Mouse (Mus musculus) lung, postnatal 0 days (tissue): ENCODE data around the gene Fbxo27. TPM values are rescaled to one million over a fixed set of nuclear protein-coding genes. Genes with fewer than 3 reads are reported as not detected.
"Not testable (repeated sequence)": the region's sequence is repeated elsewhere in the genome, so short reads cannot be mapped to it uniquely, and the experiment has no call there.

Experiments used
- ATAC-seq: fragments of 200-750 bp; cut with Nextera tagmentation; 2 replicates; pipeline ENCODE4 v1.8.0; 2017; ENCODE audit warnings: moderate library complexity
- DNase-seq: peaks from one replicate; pipeline ENCODE4 v3.0.0-alpha.2; 2016; ENCODE audit warnings: low spot score
- H3K27ac ChIP-seq: fragments of 300-500 bp; sonication (generic); 2 replicates; pipeline ENCODE4 v1.5.1; 2014; ENCODE audit warnings: antibody characterized with exemption, mild to moderate bottlenecking, low read length, mixed read lengths
- H3K27me3 ChIP-seq: fragments of 300-500 bp; sonication (generic); replicated peaks from 2 replicates; pipeline ENCODE4 v1.6.1; 2014; ENCODE audit warnings: low read length, mixed read lengths; ENCODE audit not compliant: insufficient read depth
- H3K36me3 ChIP-seq: fragments of 300-500 bp; sonication (generic); 2 replicates; pipeline ENCODE4 v1.6.1; 2014; ENCODE audit warnings: low read length, mixed read lengths; ENCODE audit not compliant: insufficient read depth
- H3K4me1 ChIP-seq: fragments of 300-500 bp; sonication (generic); 2 replicates; pipeline ENCODE4 v1.6.1; 2014; ENCODE audit warnings: antibody characterized with exemption, low read depth, low read length, mixed read lengths; ENCODE audit not compliant: insufficient read depth
- H3K4me2 ChIP-seq: fragments of 300-500 bp; sonication (generic); replicated peaks from 2 replicates; pipeline ENCODE4 v1.6.1; 2014; ENCODE audit warnings: low read depth, mild to moderate bottlenecking, low read length, moderate library complexity, mixed read lengths
- H3K4me3 ChIP-seq: fragments of 300-500 bp; sonication (generic); 2 replicates; pipeline ENCODE4 v1.5.1; 2014; ENCODE audit warnings: low read depth, low read length
- H3K9ac ChIP-seq: fragments of 300-500 bp; sonication (generic); replicated peaks from 2 replicates; pipeline ENCODE4 v1.6.1; 2014; ENCODE audit warnings: low read depth, mild to moderate bottlenecking
- H3K9me3 ChIP-seq: fragments of 300-500 bp; sonication (generic); 2 replicates; pipeline ENCODE4 v1.6.1; 2016; ENCODE audit warnings: low read length, mixed read lengths
- CTCF ChIP-seq: IDR thresholded peaks from 2 replicates; pipeline ENCODE4 v1.5.1; 2016; ENCODE audit warnings: antibody characterized with exemption, mild to moderate bottlenecking
- EP300 ChIP-seq: IDR thresholded peaks from 2 replicates; pipeline ENCODE4 v1.6.1; 2016; ENCODE audit warnings: antibody characterized with exemption, mild to moderate bottlenecking, control low read depth
- WGBS: fragments of 180-500 bp; shearing (Covaris S2); extraction: QIAGEN DNeasy Blood & Tissue Kit; methylation state at CpG from one replicate; pipeline ENCODE4 v1.1.7; 2014; 5-methylcytosine and 5-hydroxymethylcytosine counted together
- polyA plus RNA-seq: library from polyadenylated mRNA; unstranded; fragments of >200 nt; fragmentation: Nextera tagmentation; extraction: Ambion mirVana; gene quantifications from 2 replicates; pipeline ENCODE4 v1.2.1, GENCODE M21; 2015

The Fbxo27 gene
- polyA plus RNA-seq, 1 experiment from 2014 or later, result 2.8 TPM

- H3K27ac ChIP-seq, result no peak overlapping the region
- no peak for TF ChIP-seq CTCF
- no peak for TF ChIP-seq EP300
- no peak overlapping the region for H3K4me3 ChIP-seq
- 0 out of 2 replicates have a peak overlapping the region, but pooled peaks have one; percentile 22 for H3K4me2 ChIP-seq
- peak; percentile 35 for DNase-seq
- 15% methylated on average over 15 of the region's 15 CpGs for WGBS
- ATAC-seq, result no peak
- no peaks in the 10 kb centered on the region for H3K4me1 ChIP-seq
- no peak overlapping the region for H3K9ac ChIP-seq
- H3K27me3 ChIP-seq, result no peaks in the 10 kb centered on the region
- H3K9me3 ChIP-seq, result no peaks in the 10 kb centered on the region
- H3K36me3 ChIP-seq, result no peaks in the 10 kb centered on the region
Observed at GRCm38 (mm10) chr7:28665620-28666579, 26.7 kb upstream of the Fbxo27 start.

- H3K4me3 ChIP-seq, result no peak overlapping the region
- H3K9me3 ChIP-seq, result no peaks in the 10 kb centered on the region
- no peak overlapping the region for H3K9ac ChIP-seq
- no peak for TF ChIP-seq CTCF
- TF ChIP-seq EP300, result no peak
- peak; percentile 29 for DNase-seq
- no peaks in the 10 kb centered on the region for H3K4me1 ChIP-seq
- H3K4me2 ChIP-seq, result no peak overlapping the region
- H3K27me3 ChIP-seq, result no peaks in the 10 kb centered on the region
- WGBS, result 43% methylated on average over 4 of the region's 4 CpGs
- ATAC-seq, result no peak
- no peak overlapping the region for H3K27ac ChIP-seq
- no peaks in the 10 kb centered on the region for H3K36me3 ChIP-seq
Observed at GRCm38 (mm10) chr7:28671172-28671571, 21.5 kb upstream of the Fbxo27 start.

GRCm38 (mm10) chr7:28672276-28672675, 20.4 kb upstream of the Fbxo27 start:
- no peaks in the 10 kb centered on the region for H3K27me3 ChIP-seq
- no peak overlapping the region for H3K9ac ChIP-seq
- no peak for ATAC-seq
- no peak for TF ChIP-seq CTCF
- H3K9me3 ChIP-seq, result no peaks in the 10 kb centered on the region
- H3K4me2 ChIP-seq, result no peak overlapping the region
- no peak overlapping the region for H3K4me3 ChIP-seq
- H3K36me3 ChIP-seq, result no peaks in the 10 kb centered on the region
- no peak overlapping the region for H3K27ac ChIP-seq
- 81% methylated on average over 5 of the region's 5 CpGs for WGBS
- DNase-seq, result no peak
- H3K4me1 ChIP-seq, result no peaks in the 10 kb centered on the region

GRCm38 (mm10) chr7:28672786-28673185, 19.9 kb upstream of the Fbxo27 start:
- not testable (repeated sequence) for H3K27me3 ChIP-seq, ATAC-seq, H3K4me2 ChIP-seq, H3K9ac ChIP-seq, H3K27ac ChIP-seq, H3K36me3 ChIP-seq, H3K4me3 ChIP-seq, DNase-seq, H3K4me1 ChIP-seq, H3K9me3 ChIP-seq
- 59% methylated on average over 5 of the region's 5 CpGs for WGBS

- no peak overlapping the region for H3K4me3 ChIP-seq
- ATAC-seq (no peak), DNase-seq (no peak)
- no peak overlapping the region for H3K4me2 ChIP-seq
- no peak overlapping the region for H3K9ac ChIP-seq
- no peaks in the 10 kb centered on the region for H3K4me1 ChIP-seq
- no peaks in the 10 kb centered on the region for H3K27me3 ChIP-seq
- H3K27ac ChIP-seq, result no peak overlapping the region
- WGBS, result 69% methylated on average over 9 of the region's 9 CpGs
- H3K9me3 ChIP-seq, result no peaks in the 10 kb centered on the region
- TF ChIP-seq CTCF (no peak), EP300 (no peak)
- H3K36me3 ChIP-seq, result no peaks in the 10 kb centered on the region
Observed at GRCm38 (mm10) chr7:28674994-28675393, 17.7 kb upstream of the Fbxo27 start.

GRCm38 (mm10) chr7:28675746-28676145, 16.9 kb upstream of the Fbxo27 start:
- Histone ChIP-seq H3K4me1 (no peaks in the 10 kb centered on the region), H3K9me3 (no peaks in the 10 kb centered on the region), H3K4me2 (no peak overlapping the region), H3K36me3 (no peaks in the 10 kb centered on the region), H3K27ac (no peak overlapping the region), H3K9ac (no peak overlapping the region), H3K27me3 (no peaks in the 10 kb centered on the region), H3K4me3 (no peak overlapping the region)
- DNase-seq, result peak; percentile 38
- no peak for ATAC-seq
- 41% methylated on average over 11 of the region's 11 CpGs for WGBS
- peak; percentile 68 for TF ChIP-seq CTCF
- TF ChIP-seq EP300, result no peak
